Mouse (Mus musculus): ENCODE data around the gene Crat.

The Crat gene

GRCm38 (mm10) chr2:30366203-30366602 lies 49.4 kb downstream of the Crat start:
- peak in 1 of 2 experiments; percentile 39 for DNase-seq

GRCm38 (mm10) chr2:30365281-30366069 lies 50.1 kb downstream of the Crat start:
- DNase-seq, result peak; percentile 40 to 78

GRCm38 (mm10) chr2:30363773-30364650 lies 51.6 kb downstream of the Crat start, which contains the start of gene Miga2:
Gene Miga2 (plus strand): TSS chr2:30364233.
- DNase-seq, result peak; percentile 99

GRCm38 (mm10) chr2:30362865-30363264 lies 52.7 kb downstream of the Crat start:
- no peak for DNase-seq

GRCm38 (mm10) chr2:30360626-30361025 lies 55.0 kb downstream of the Crat start:
- DNase-seq, result peak in 1 of 2 experiments; percentile 46

GRCm38 (mm10) chr2:30358533-30359531 lies 56.8 kb downstream of the Crat start, which contains the start of gene Sh3glb2:
Gene Sh3glb2 (minus strand): TSS chr2:30359337.
- DNase-seq, result peak; percentile 85 to 92

GRCm38 (mm10) chr2:30357552-30358510 lies 57.8 kb downstream of the Crat start:
- peak in 1 of 2 experiments; percentile 36 for DNase-seq

- DNase-seq, result no peak
Measured at GRCm38 (mm10) chr2:30356906-30357305, 58.7 kb downstream of the Crat start.

- DNase-seq, result no peak
Measured at GRCm38 (mm10) chr2:30356266-30356665, 59.3 kb downstream of the Crat start.

GRCm38 (mm10) chr2:30355861-30356260 lies 59.8 kb downstream of the Crat start:
- no peak for DNase-seq

GRCm38 (mm10) chr2:30351149-30351548 lies 64.5 kb downstream of the Crat start:
- DNase-seq, result peak; percentile 20 to 42
